Mouse (Mus musculus): ENCODE data around the gene Heatr4.

The Heatr4 gene

GRCm38 (mm10) chr12:83914202-83914740 is 70.4 kb downstream of the Heatr4 start:
- in situ Hi-C loops (cut with MboI; ENCODE audit: low pct_unique_long_range_greater_than_20kb in 1 of 2, low sequenced_read_pairs in 2 of 2, unreplicated experiment in 1 of 2): no loop called here

- in situ Hi-C loops (cut with MboI; ENCODE audit: low pct_unique_long_range_greater_than_20kb in 1 of 2, low sequenced_read_pairs in 2 of 2, unreplicated experiment in 1 of 2): no loop called here
These were observed 74.2 kb downstream of the Heatr4 start for GRCm38 (mm10) chr12:83910451-83910850.
